Mouse (Mus musculus): Measurements from ENCODE around the gene Msi2.

DNA sequence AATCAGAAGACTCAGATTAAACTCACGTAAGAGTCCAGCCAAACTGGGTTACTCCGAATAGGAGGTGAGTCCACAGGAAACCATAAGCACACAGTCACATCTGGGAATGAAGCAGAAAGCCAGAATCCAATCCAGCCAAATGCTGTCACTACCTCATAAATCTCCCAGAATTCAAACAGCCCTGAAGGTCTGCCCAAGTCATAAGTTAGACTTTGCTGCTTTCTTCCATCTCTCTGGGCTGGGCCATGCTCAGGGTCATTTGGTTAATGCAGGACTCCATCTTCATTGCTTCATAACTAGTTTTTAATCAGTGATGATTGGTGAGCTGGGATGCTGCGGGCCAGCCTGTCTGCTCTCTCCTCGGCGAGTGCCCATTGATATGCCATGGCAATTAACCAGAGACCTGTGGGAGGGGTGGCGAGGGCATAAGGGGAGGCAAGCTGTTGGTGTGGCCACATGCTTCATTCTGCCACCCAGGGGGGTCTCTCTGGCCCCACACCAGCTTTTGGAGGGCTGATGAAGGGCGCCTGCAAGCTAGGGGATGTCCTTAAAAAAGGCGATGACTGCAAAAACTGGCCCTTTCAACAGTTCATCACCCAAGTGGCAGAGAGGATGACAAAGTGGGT is 385.9 kb downstream of the Msi2 start:
- TF ChIP-seq POLR2A (IDR thresholded peaks at IDR 0.05; ENCODE audit: low read depth, low read length): no peak
- TF ChIP-seq CTCF (IDR thresholded peaks at IDR 0.05; ENCODE audit: extremely low read depth, insufficient read depth, insufficient read length, insufficient replicate concordance): no peak
